Mouse (Mus musculus) heart, adult 2 months (tissue): Measurements from ENCODE around the gene Fhad1.

Experiments
- CTCF ChIP-seq: fragments of 200-600 bp; IDR thresholded peaks from 2 replicates; pipeline ENCODE4 v1.8.1; 2022; ENCODE audit warnings: antibody characterized with exemption, mild to moderate bottlenecking, moderate library complexity
- EP300 ChIP-seq: fragments of 200-500 bp; IDR thresholded peaks from 2 replicates; pipeline ENCODE4 v1.6.1; 2011; ENCODE audit warnings: low read depth, low read length, control low read depth; ENCODE audit not compliant: insufficient read depth
- POLR2A ChIP-seq: fragments of 200-500 bp; IDR thresholded peaks from 2 replicates; pipeline ENCODE4 v1.6.1; 2011; ENCODE audit warnings: mild to moderate bottlenecking, low read depth, low read length, control low read depth; ENCODE audit not compliant: insufficient read depth

DNA sequence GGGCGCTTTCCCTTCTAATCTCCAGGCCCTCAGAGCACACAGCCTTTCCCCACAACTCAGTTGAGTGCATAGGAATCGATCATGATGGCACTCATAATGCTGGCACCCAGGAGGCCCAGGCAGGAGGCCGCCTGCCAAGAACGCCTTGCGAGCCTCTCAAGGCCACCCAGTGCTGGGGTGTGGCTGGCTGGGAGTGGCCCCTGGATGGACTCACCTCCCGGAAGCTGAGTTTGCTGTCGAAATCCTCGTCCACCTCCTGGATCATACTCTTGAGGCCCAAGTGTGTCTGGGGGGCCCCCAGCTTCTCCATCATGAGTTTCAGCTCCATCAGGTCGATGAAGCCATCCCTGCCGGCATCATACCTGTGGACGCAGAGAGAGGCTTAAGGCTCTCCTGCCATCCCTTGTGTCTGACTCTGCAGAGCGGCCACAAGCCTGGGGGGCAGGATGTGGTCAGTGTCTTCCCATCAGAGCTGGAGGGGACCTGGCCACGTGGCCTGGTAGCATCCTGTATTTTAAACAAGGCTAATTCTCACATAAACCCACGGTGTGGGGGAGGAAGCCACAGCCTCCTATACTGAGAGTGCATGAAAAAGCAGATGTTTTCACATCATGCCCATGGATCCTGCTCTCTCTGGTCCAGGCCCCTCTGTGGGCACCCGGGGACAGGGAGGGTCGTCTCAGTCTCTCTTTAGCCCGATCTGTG lies 153.1 kb downstream of the Fhad1 start:
- no peak for TF ChIP-seq CTCF
- no peak for TF ChIP-seq POLR2A
- TF ChIP-seq EP300 = no peak
